Mouse (Mus musculus): ENCODE results near the gene Dek. TPM values are rescaled to one million over a fixed set of nuclear protein-coding genes. Genes with fewer than 3 reads are reported as not detected.

The Dek gene
- polyA plus RNA-seq, 3 experiments from 2014 or later, result 101 to 248 (median 120) TPM

DNA sequence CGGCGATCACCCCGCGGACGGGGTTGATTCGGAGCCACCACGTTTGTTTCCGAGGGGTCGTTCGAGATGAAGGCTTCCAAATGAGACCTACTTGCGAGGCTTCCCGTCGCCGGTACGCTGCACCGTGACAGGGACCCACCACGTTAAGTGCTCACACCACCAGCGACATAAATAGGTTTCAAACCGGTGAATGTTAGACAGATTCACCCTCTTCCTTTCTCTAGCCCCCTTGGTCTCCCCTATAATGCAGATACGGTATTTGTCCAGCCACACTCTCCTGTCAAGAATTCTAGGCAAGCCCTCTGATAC is 533 bp upstream of the Dek start:
- ATAC-seq, result peak; percentile 10

DNA sequence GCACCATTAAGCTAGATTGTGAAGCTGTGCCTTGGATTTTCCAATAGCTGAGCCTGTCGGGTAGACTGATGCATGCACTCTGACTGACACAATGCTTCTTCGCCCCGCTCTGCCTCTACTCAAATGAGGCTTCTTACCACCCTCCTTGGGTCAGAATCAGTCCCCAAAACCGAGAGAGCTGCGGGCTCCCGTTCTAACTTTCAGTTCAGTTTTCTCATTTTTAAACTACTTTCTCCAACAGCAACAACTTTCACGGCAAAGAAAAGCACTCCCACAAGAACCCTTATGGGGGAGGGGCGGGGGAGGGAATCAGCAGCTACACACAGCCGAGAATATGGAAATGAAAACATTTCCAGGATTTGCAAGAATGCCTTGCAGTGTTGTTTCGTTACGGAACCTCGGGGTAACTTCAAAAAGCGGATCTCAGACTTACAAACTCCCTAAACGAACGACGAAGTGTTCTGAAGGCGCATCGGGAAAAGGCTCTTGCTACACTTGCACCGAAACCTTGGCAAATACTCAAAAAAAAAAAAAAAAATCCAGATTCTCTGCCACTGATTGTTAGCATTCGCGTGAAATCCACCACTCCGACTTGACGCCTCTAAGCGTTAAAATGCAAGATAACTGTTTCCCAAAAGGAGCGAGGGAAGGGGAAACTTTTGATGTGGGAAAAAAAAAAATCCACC is 1.0 kb downstream of the Dek start:
- ATAC-seq, result no peak

- no peak for ATAC-seq
These were observed 1.9 kb downstream of the Dek start for GRCm38 (mm10) chr13:47104146-47104545.

GRCm38 (mm10) chr13:47100587-47100986 is 5.4 kb downstream of the Dek start:
- ATAC-seq, result no peak

- ATAC-seq, result no peak
These were observed 6.7 kb downstream of the Dek start for GRCm38 (mm10) chr13:47099265-47099664.

DNA sequence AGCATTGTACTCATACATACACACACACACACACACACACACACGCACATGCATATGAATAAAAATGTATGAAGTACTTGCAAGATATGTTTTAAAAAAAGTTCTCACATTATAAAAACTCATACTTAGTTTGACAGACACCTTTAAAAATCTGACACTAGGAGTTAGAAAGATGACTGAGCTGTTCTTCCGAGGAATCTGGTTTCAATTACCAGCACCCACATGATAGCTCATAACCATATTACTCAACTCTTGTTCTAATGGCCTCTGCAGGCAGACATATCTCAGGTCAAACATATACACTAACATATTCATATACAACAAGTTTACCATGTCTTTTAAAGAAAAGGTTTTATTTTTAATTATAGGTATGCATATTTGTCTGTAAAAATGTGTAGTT is 9.4 kb downstream of the Dek start:
- no peak for ATAC-seq

DNA sequence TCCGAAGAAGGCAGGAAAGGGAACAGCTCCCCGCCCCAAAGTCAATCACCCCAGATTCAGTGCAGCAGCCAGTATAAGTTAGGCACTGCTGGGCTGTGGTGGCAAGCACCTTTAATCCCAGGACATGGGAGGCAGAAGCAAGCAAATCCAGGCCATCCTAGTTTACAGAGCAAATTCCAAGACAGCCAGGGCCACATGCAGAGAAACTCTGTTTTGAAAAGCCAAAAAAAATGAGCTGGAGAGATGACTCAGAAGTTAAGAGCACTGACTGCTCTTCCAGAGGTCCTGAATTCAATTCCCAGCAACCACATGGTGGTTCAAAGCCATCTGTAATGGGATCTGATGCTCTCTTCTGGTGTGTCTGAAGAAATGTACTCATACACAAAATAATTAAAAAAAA is 12.2 kb downstream of the Dek start:
- ATAC-seq, result no peak

GRCm38 (mm10) chr13:47089271-47089670 is 16.7 kb downstream of the Dek start:
- no peak for ATAC-seq

- ATAC-seq, result no peak
These were observed 17.6 kb downstream of the Dek start for GRCm38 (mm10) chr13:47088433-47088832.

GRCm38 (mm10) chr13:47080905-47081505 is 25.0 kb downstream of the Dek start:
- ATAC-seq, result no peak

DNA sequence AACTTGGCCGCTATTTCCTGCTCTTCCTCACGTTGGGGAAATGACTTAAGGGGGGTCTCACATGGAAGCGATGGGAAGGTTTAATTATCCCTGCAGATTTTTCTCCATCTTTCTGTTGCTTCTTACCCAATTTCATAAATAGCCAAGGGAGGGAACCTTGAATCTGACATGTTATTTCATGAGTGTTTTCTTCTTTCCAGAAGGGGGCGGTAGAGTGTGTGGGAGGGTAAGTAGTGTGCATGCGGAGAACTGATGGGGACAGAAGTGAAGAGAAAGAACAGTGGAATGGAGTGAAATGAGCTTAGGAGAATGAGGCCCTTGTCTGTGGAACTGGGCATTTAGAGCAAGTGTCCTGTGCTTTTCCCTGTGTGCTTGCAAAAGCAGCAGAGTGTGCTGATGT is 27.2 kb downstream of the Dek start:
- no peak for ATAC-seq

DNA sequence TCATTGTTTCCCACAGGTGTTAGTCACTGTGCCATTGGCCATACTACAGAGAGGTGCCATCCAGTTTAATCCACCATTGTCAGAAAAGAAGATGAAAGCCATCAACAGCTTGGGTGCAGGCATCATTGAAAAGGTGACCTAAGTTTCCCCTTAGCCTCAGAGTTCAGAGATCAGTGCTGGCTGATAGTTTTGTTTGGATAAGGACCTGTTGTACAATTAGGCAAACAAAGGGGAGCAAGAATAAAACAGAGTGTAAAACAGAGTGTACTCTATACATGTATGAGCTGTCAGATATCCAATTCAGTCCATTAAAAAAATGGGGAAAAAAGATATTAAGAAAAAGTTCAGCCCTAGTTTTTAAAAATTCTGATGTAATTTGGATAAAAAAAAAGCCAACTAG is 28.6 kb downstream of the Dek start:
- ATAC-seq, result no peak

DNA sequence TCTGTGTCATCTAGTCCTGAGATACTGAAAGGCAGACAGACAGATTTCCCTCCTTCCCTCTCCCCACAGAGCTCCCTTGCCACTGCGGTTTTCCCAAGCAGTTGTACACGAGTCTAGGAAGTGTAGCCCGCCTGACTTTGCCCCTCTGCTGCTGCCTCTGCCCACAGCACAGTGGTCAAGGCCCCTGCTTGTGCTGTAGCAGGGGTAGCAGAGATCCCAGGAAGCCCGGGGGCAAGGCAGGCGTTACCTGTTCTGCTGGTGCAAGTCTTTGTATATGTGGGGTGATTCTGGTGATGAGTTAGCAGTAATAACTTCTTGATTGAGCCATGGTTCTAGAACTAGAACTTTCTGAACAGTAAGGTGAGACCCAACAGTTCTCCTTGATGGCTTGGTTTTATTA is 29.8 kb downstream of the Dek start:
- no peak for ATAC-seq

GRCm38 (mm10) chr13:47072484-47072883 is 33.5 kb downstream of the Dek start:
- ATAC-seq, result no peak

GRCm38 (mm10) chr13:47071871-47072270 is 34.1 kb downstream of the Dek start:
- ATAC-seq, result no peak

DNA sequence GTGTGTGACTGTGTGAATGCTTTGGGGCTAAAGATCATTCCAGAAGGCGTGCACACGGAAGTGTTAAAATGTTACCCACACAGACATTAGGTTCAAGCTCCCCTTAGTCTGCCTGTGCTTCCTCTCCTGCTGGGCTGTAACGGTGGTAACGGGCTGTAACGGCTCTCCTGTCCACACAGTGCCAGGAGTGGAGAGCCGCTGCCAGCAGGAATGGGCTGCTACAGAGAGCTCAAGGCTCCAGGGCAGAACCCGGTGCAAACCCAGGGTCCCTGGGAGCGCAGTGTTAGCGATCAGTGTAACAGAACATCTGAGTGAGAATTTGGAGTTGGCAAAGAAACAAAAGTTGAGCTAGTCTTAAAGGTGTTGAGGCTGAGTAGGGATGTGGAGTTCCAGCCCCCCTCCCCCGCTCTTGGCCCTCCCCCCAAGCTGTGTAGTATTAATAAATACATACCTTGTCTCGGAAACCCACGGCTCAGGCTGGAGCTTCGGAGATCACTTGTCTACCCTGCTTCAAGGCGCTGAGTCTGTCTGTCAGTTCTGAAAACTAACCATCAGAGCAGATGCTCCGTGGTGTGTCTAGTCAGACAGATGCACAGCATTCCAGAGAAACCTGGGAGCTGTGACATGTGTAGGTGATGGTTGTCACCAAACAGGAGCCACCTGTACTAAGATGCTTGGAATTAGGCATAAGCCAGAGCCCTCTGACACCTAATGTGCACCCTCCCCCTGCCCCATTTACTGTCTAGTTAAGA is 35.5 kb downstream of the Dek start:
- no peak for ATAC-seq

DNA sequence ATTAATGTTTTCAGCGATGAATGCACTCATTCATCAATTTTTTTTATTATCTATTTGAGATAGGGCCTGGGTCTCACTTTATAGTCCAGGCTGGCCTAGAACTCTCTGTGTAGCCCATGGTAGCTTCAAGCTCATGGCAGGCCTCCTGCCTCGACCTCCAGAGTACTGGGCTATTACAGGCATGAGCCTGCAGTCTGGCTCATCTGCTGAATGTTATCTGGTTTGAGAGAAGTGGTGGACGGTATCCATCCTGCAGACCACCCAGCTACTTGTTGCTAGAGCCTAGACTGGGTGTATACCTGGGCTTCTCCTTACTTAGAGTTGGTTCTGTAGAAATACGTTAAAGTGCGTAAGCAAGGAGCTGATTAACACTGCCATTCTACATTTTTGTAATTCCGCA is 39.0 kb downstream of the Dek start:
- ATAC-seq, result no peak

- ATAC-seq, result no peak
These were observed 39.5 kb downstream of the Dek start for GRCm38 (mm10) chr13:47066516-47066915.

- no peak for ATAC-seq
These were observed 41.8 kb downstream of the Dek start for GRCm38 (mm10) chr13:47063985-47064760.

GRCm38 (mm10) chr13:47062756-47063155 is 43.2 kb downstream of the Dek start:
- ATAC-seq, result no peak

GRCm38 (mm10) chr13:47056781-47057180 is 49.2 kb downstream of the Dek start:
- no peak for ATAC-seq

DNA sequence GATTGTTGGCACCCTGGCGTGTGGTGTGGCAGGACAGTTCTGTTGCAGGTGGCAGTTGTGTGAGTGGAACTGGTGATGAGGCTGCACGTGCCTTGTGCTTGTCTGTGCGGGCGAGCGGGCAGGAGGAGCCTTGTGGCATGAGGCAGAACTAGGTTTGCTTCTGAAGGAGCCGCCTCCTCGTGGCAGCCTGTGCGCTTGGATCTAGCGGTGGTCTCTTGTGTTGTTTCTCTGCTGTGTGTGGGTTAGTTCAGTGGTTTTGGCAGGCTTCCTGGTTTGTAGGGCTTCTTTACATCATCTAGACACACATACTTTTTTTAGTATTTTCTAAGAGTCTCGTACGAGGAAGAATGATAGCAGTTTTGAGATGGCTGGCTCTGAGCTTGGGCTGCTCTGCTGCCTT is 49.9 kb downstream of the Dek start:
- ATAC-seq, result no peak

DNA sequence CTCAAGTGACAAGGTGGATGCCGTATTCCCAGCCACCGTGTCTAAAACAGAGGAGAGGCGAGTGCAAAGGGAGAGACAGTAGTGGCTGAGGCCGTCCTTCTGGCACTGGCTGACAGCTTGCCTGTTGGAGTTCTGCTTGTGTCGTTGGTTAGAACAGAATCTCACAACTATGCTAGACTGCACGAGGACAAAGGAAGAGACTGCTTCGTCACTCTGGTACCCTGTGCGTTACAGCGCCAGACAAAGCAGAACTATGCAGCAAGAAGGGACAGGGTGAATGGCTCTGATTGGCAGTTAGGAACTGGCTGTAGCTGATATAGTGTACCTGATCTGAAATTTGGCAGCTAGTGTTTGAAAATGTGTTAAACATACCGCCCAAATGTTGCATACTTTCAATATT is 52.0 kb downstream of the Dek start:
- no peak for ATAC-seq
